Mouse (Mus musculus): ENCODE measurements around the gene Nr4a1. TPM values are rescaled to one million over a fixed set of nuclear protein-coding genes. Genes with fewer than 3 reads are reported as not detected.

The Nr4a1 gene
- polyA plus RNA-seq, 1 experiment, result 31.9 TPM

- Histone ChIP-seq H3K27me3 (ENCODE audit: control insufficient read depth, insufficient read depth, low read length, poor library complexity, severe bottlenecking) (no peaks in the 10 kb centered on the region), H3K9ac (ENCODE audit: low read depth, poor library complexity, severe bottlenecking) (no peak overlapping the region), H3K27ac (ENCODE audit: insufficient read depth, low read length) (peak overlapping the region; percentile 68), H3K9me3 (replicated peaks; ENCODE audit: control insufficient read depth, insufficient read depth, low read length, poor library complexity, severe bottlenecking) (no peaks in the 10 kb centered on the region), H3K4me1 (ENCODE audit: control insufficient read depth, insufficient read depth, low read length) (peaks cover 17% of the 10 kb centered on the region), H3K4me3 (ENCODE audit: low read depth, low read length) (no peak overlapping the region), H3K36me3 (ENCODE audit: control insufficient read depth, insufficient read depth, low read length, poor library complexity, severe bottlenecking) (no peaks in the 10 kb centered on the region)
- TF ChIP-seq CTCF (IDR thresholded peaks at IDR 0.05; ENCODE audit: low read depth, low read length) (no peak), POLR2A (IDR thresholded peaks at IDR 0.05; ENCODE audit: insufficient read depth, low read length) (no peak), EP300 (IDR thresholded peaks at IDR 0.05; ENCODE audit: insufficient read depth, low read depth, low read length) (no peak)
Observed at GRCm38 (mm10) chr15:101279430-101279999, 25.4 kb downstream of the Nr4a1 start.

- Histone ChIP-seq H3K27me3 (ENCODE audit: control insufficient read depth, insufficient read depth, low read length, poor library complexity, severe bottlenecking) (no peaks in the 10 kb centered on the region), H3K4me1 (ENCODE audit: control insufficient read depth, insufficient read depth, low read length) (peaks cover 17% of the 10 kb centered on the region), H3K36me3 (ENCODE audit: control insufficient read depth, insufficient read depth, low read length, poor library complexity, severe bottlenecking) (0 out of 2 replicates have a peak, but pooled peaks cover 7% of the 10 kb centered on the region), H3K9ac (ENCODE audit: low read depth, poor library complexity, severe bottlenecking) (no peak overlapping the region), H3K9me3 (replicated peaks; ENCODE audit: control insufficient read depth, insufficient read depth, low read length, poor library complexity, severe bottlenecking) (no peaks in the 10 kb centered on the region), H3K4me3 (ENCODE audit: low read depth, low read length) (no peak overlapping the region), H3K27ac (ENCODE audit: insufficient read depth, low read length) (no peak overlapping the region)
- TF ChIP-seq EP300 (IDR thresholded peaks at IDR 0.05; ENCODE audit: insufficient read depth, low read depth, low read length), result no peak
- TF ChIP-seq CTCF (IDR thresholded peaks at IDR 0.05; ENCODE audit: low read depth, low read length), result no peak
- TF ChIP-seq POLR2A (IDR thresholded peaks at IDR 0.05; ENCODE audit: insufficient read depth, low read length), result no peak
Observed at GRCm38 (mm10) chr15:101282471-101282870, 28.4 kb downstream of the Nr4a1 start.

- H3K9ac ChIP-seq (ENCODE audit: low read depth, poor library complexity, severe bottlenecking), result peak overlapping the region; percentile 62
- peak overlapping the region; percentile 50; the same call in 1 of the 2 replicates for H3K27ac ChIP-seq (ENCODE audit: insufficient read depth, low read length)
- peaks cover 11% of the 10 kb centered on the region; the same call in 1 of the 2 replicates for H3K36me3 ChIP-seq (ENCODE audit: control insufficient read depth, insufficient read depth, low read length, poor library complexity, severe bottlenecking)
- H3K4me1 ChIP-seq (ENCODE audit: control insufficient read depth, insufficient read depth, low read length), result peaks cover 10% of the 10 kb centered on the region
- TF ChIP-seq CTCF (IDR thresholded peaks at IDR 0.05; ENCODE audit: low read depth, low read length) (peak; percentile 52), POLR2A (IDR thresholded peaks at IDR 0.05; ENCODE audit: insufficient read depth, low read length) (no peak)
- no peaks in the 10 kb centered on the region for H3K9me3 ChIP-seq (replicated peaks; ENCODE audit: control insufficient read depth, insufficient read depth, low read length, poor library complexity, severe bottlenecking)
- H3K27me3 ChIP-seq (ENCODE audit: control insufficient read depth, insufficient read depth, low read length, poor library complexity, severe bottlenecking), result no peaks in the 10 kb centered on the region
- peak overlapping the region; percentile 76 for H3K4me3 ChIP-seq (ENCODE audit: low read depth, low read length)
Observed at GRCm38 (mm10) chr15:101283183-101283910, 29.3 kb downstream of the Nr4a1 start.

- Histone ChIP-seq H3K27ac (ENCODE audit: insufficient read depth, low read length) (peak within 1 kb of the TSS; percentile 50; the same call in 1 of the 2 replicates), H3K9ac (ENCODE audit: low read depth, poor library complexity, severe bottlenecking) (peak within 1 kb of the TSS; percentile 62), H3K36me3 (ENCODE audit: control insufficient read depth, insufficient read depth, low read length, poor library complexity, severe bottlenecking) (peaks cover 17% of the 10 kb centered on the region; the same call in 1 of the 2 replicates), H3K4me1 (ENCODE audit: control insufficient read depth, insufficient read depth, low read length) (peaks cover 6% of the 10 kb centered on the region), H3K4me3 (ENCODE audit: low read depth, low read length) (peak within 1 kb of the TSS; percentile 90), H3K9me3 (replicated peaks; ENCODE audit: control insufficient read depth, insufficient read depth, low read length, poor library complexity, severe bottlenecking) (no peaks in the 10 kb centered on the region), H3K27me3 (ENCODE audit: control insufficient read depth, insufficient read depth, low read length, poor library complexity, severe bottlenecking) (no peaks in the 10 kb centered on the region)
- TF ChIP-seq EP300 (IDR thresholded peaks at IDR 0.05; ENCODE audit: insufficient read depth, low read depth, low read length) (peak; percentile 74; the same call in 1 of the 2 replicates), CTCF (IDR thresholded peaks at IDR 0.05; ENCODE audit: low read depth, low read length) (peak; percentile 82), POLR2A (IDR thresholded peaks at IDR 0.05; ENCODE audit: insufficient read depth, low read length) (no peak)
Observed at GRCm38 (mm10) chr15:101283911-101284750, 30.1 kb downstream of the Nr4a1 start, which contains the start of gene Atg101. TSS of gene Atg101 (plus strand) at chr15:101284272.

GRCm38 (mm10) chr15:101286129-101286770, 32.2 kb downstream of the Nr4a1 start:
- H3K27ac ChIP-seq (ENCODE audit: insufficient read depth, low read length), result no peak overlapping the region
- H3K4me1 ChIP-seq (ENCODE audit: control insufficient read depth, insufficient read depth, low read length), result no peaks in the 10 kb centered on the region
- H3K9ac ChIP-seq (ENCODE audit: low read depth, poor library complexity, severe bottlenecking), result no peak overlapping the region
- H3K9me3 ChIP-seq (replicated peaks; ENCODE audit: control insufficient read depth, insufficient read depth, low read length, poor library complexity, severe bottlenecking), result no peaks in the 10 kb centered on the region
- no peak overlapping the region for H3K4me3 ChIP-seq (ENCODE audit: low read depth, low read length)
- H3K36me3 ChIP-seq (ENCODE audit: control insufficient read depth, insufficient read depth, low read length, poor library complexity, severe bottlenecking), result peaks cover 26% of the 10 kb centered on the region
- H3K27me3 ChIP-seq (ENCODE audit: control insufficient read depth, insufficient read depth, low read length, poor library complexity, severe bottlenecking), result no peaks in the 10 kb centered on the region
- TF ChIP-seq POLR2A (IDR thresholded peaks at IDR 0.05; ENCODE audit: insufficient read depth, low read length), result no peak
- TF ChIP-seq CTCF (IDR thresholded peaks at IDR 0.05; ENCODE audit: low read depth, low read length), result peak; percentile 80

All from ES-Bruce4 (cell line).